ENCODE assay signal across 8 mouse cellular contexts in the genomic region with DNA sequence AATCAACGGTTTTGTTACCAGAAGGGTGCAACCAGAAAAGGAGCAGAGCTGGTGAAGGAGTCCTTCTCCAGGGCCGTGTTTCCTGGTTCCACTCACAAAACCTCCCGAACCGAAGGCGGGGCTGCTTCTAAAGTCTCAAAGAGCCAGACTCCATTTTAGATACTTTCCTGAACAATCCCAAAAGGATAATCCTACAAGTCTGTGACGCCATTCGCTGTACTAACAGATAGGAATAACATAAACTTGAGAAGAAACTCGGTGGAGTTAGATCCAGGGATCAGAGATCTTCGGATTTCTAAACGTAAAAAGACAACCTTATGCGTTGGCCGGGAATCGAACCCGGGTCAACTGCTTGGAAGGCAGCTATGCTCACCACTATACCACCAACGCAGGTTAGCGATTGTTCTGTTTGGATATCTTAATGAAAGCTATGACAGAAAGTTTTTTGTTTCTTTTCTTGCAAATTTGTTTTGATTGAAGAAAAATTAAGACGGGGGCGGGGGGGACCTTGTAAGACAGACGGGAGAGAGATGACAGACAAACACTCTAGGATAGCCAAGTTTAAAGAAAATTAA. TPM values are rescaled to one million over a fixed set of nuclear protein-coding genes. Genes with fewer than 3 reads are reported as not detected.
DNase-seq lines count a peak whose midpoint lies in the region; ATAC-seq and TF ChIP-seq lines count a peak whose summit lies in the region.

No protein-coding gene starts in this region.

- TF ChIP-seq POLR2A in lung, adult 2 months (IDR thresholded peaks at IDR 0.05; ENCODE audit: borderline replicate concordance, extremely low read depth, low read depth, low read length): no peak

- peak overlapping the region; percentile 77 for H3K9ac ChIP-seq in ES-E14 (ENCODE audit: insufficient read depth, low read depth, low read length, poor library complexity, severe bottlenecking)
- peak overlapping the region; percentile 62 for H3K9ac ChIP-seq in forebrain, embryonic 15.5 days (replicated peaks)
- H3K9ac ChIP-seq in neural tube, embryonic 15.5 days (replicated peaks): peak overlapping the region; percentile 70

- H3K4me2 ChIP-seq in forebrain, embryonic 15.5 days (replicated peaks): peak overlapping the region; percentile 49
- peak overlapping the region; percentile 98 for H3K4me2 ChIP-seq in neural tube, embryonic 15.5 days

- H3K36me3 ChIP-seq in ES-E14 (ENCODE audit: control insufficient read depth, insufficient read depth, low read length, poor library complexity, severe bottlenecking): no peaks in the 10 kb centered on the region
- H3K36me3 ChIP-seq in forebrain, embryonic 15.5 days: no peaks in the 10 kb centered on the region
- H3K36me3 ChIP-seq in neural tube, embryonic 15.5 days: no peaks in the 10 kb centered on the region

- H3K9me3 ChIP-seq in ES-E14 (ENCODE audit: control insufficient read depth, insufficient read depth, low read depth, low read length): no peaks in the 10 kb centered on the region
- no peaks in the 10 kb centered on the region for H3K9me3 ChIP-seq in forebrain, embryonic 15.5 days
- no peaks in the 10 kb centered on the region for H3K9me3 ChIP-seq in neural tube, embryonic 15.5 days (replicated peaks)

- in situ Hi-C loops in ES-E14 (cut with MboI; ENCODE audit: low sequenced_read_pairs in 2 of 2, unreplicated experiment in 2 of 2): no loop called here

- no peaks in the 10 kb centered on the region; a peak in 1 of 4 replicates for H3K4me1 ChIP-seq in ES-E14 (ENCODE audit: control insufficient read depth in 2 of 2, insufficient read depth in 2 of 2, low read length in 2 of 2, poor library complexity in 1 of 2)
- H3K4me1 ChIP-seq in forebrain, embryonic 15.5 days: peaks cover 12% of the 10 kb centered on the region; the same call in 1 of the 2 replicates
- H3K4me1 ChIP-seq in lung, adult 2 months (ENCODE audit: control insufficient read depth, insufficient read depth, low read length): no peaks in the 10 kb centered on the region; the same call in 1 of the 2 replicates
- H3K4me1 ChIP-seq in neural tube, embryonic 15.5 days: peaks cover 30% of the 10 kb centered on the region

- H3K4me3 ChIP-seq in ES-E14 (ENCODE audit: insufficient read depth in 1 of 2, low read depth in 1 of 2, low read length in 2 of 2, poor library complexity in 1 of 2, severe bottlenecking in 1 of 2): peak overlapping the region; percentile 77 to 83
- H3K4me3 ChIP-seq in forebrain, embryonic 15.5 days: peak overlapping the region; percentile 57
- H3K4me3 ChIP-seq in layer of hippocampus, adult 2 months: peak overlapping the region; percentile 82
- H3K4me3 ChIP-seq in lung, adult 2 months (replicated peaks; ENCODE audit: extremely low read depth, low read depth, low read length): peak overlapping the region; percentile 94
- peak overlapping the region; percentile 64 for H3K4me3 ChIP-seq in neural tube, embryonic 15.5 days (replicated peaks)

- H3K27ac ChIP-seq in ES-E14 (ENCODE audit: insufficient read depth, low read depth, low read length, poor library complexity, severe bottlenecking): peak overlapping the region; percentile 47
- peak overlapping the region; percentile 86 for H3K27ac ChIP-seq in forebrain, embryonic 15.5 days (replicated peaks)
- H3K27ac ChIP-seq in layer of hippocampus, adult 2 months: peak overlapping the region; percentile 94
- H3K27ac ChIP-seq in neural tube, embryonic 15.5 days (replicated peaks): peak overlapping the region; percentile 93

- under 1% methylated on average over 19 of the region's 19 CpGs for WGBS in forebrain, embryonic 15.5 days
- under 1% methylated on average over 19 of the region's 19 CpGs for WGBS in lung, adult 2 months
- 0% methylated on average over 19 of the region's 19 CpGs for WGBS in neural tube, embryonic 15.5 days

- peak; percentile 82 for ATAC-seq in forebrain, embryonic 15.5 days (replicated peaks)
- ATAC-seq in neural tube, embryonic 15.5 days (ENCODE audit: low FRiP score): peak; percentile 87

- DNase-seq in ES-E14 (ENCODE audit: low read depth, low spot score): peak; percentile 76
- peak; percentile 81 for DNase-seq in cerebellum, adult 11-12 months
- peak; percentile 53 for DNase-seq in heart, postnatal 25 days (ENCODE audit: low spot score)
- peak; percentile 89 to 92 for DNase-seq in layer of hippocampus, adult 2 months (ENCODE audit: low spot score in 2 of 2)
- peak; percentile 85 for DNase-seq in lung, adult 2 months
- DNase-seq in testis, postnatal 10 days (ENCODE audit: low spot score): peak; percentile 88

- no peak for TF ChIP-seq CTCF in layer of hippocampus, adult 2 months (conservative IDR thresholded peaks at IDR 0.05)
- TF ChIP-seq CTCF in lung, adult 2 months (IDR thresholded peaks at IDR 0.05; ENCODE audit: insufficient read depth, low read length): no peak

- H3K27me3 ChIP-seq in forebrain, embryonic 15.5 days: no peaks in the 10 kb centered on the region
- H3K27me3 ChIP-seq in neural tube, embryonic 15.5 days (replicated peaks): no peaks in the 10 kb centered on the region

- intact Hi-C loops in heart, postnatal 25 days (cut with DNase I): loop anchor here (5.0 to 10.0 kb wide), 2 partner anchors 84 to 223 kb away; no protein-coding TSS in a partner anchor

TF ChIP-seq in ES-E14, 5 proteins besides CTCF, POLR2A, EP300 and RAD21:
- TF ChIP-seq MAFK (IDR thresholded peaks at IDR 0.05; ENCODE audit: insufficient read depth, low read depth, low read length) (peak; percentile 94), ZC3H11A (IDR thresholded peaks at IDR 0.05; ENCODE audit: borderline replicate concordance, low read depth, low read length) (no peak)

RNA-seq across cellular contexts. Expression of a gene that starts 24.2 kb away (rescaled TPM):
- 1.0 and 1.2 TPM in 2 replicates for total RNA-seq in ES-E14 (2012; rRNA removed)
- 0.43 and 0.82 TPM in 2 replicates for polyA plus RNA-seq in forebrain, embryonic 15.5 days (2015; fragmentation: Nextera tagmentation; extraction: Ambion mirVana)
- 100 to 1,000 TPM; 266 to 290 TPM for total RNA-seq in heart, postnatal 25 days (2021)
- total RNA-seq in layer of hippocampus, adult 2 months (2021): under 1 TPM in 1 of 2 experiments, not detected in 1; 0.23 TPM
- 4.6 and 13.8 TPM in 2 replicates for polyA plus RNA-seq in lung, adult 2 months (2012; rRNA removed)
- polyA plus RNA-seq in neural tube, embryonic 15.5 days (2015; fragmentation: Nextera tagmentation; extraction: Ambion mirVana): 2.4 and 3.0 TPM in 2 replicates

RNA-seq across cellular contexts. Expression of a gene that starts 48.7 kb away (rescaled TPM):
- not detected in 2 replicates for total RNA-seq in ES-E14 (2012; rRNA removed)
- polyA plus RNA-seq in forebrain, embryonic 15.5 days (2015; fragmentation: Nextera tagmentation; extraction: Ambion mirVana): not detected in 2 replicates
- total RNA-seq in heart, postnatal 25 days (2021): not detected
- total RNA-seq in layer of hippocampus, adult 2 months (2021): not detected
- polyA plus RNA-seq in lung, adult 2 months (2012; rRNA removed): not detected in 2 replicates
- not detected in 2 replicates for polyA plus RNA-seq in neural tube, embryonic 15.5 days (2015; fragmentation: Nextera tagmentation; extraction: Ambion mirVana)

RNA-seq across cellular contexts. Expression of a gene that starts 57.0 kb away (rescaled TPM):
- total RNA-seq in ES-E14 (2012; rRNA removed): 128 and 161 TPM in 2 replicates
- 68.4 and 69.3 TPM in 2 replicates for polyA plus RNA-seq in forebrain, embryonic 15.5 days (2015; fragmentation: Nextera tagmentation; extraction: Ambion mirVana)
- total RNA-seq in heart, postnatal 25 days (2021): 100 to 1,000 TPM; 341 to 607 TPM
- total RNA-seq in layer of hippocampus, adult 2 months (2021): 10 to 100 TPM; 22.6 to 36.4 TPM
- 687 and 806 TPM in 2 replicates for polyA plus RNA-seq in lung, adult 2 months (2012; rRNA removed)
- polyA plus RNA-seq in neural tube, embryonic 15.5 days (2015; fragmentation: Nextera tagmentation; extraction: Ambion mirVana): 52.5 and 72.5 TPM in 2 replicates

Comparison
In these comparisons a context has a peak if more than half of its experiments do, and no peak if none do; other contexts are left out.
1. Peak in every context shown above with its lines: DNase-seq, ATAC-seq, H3K4me3 ChIP-seq and H3K27ac ChIP-seq.
2. RNA of a gene that starts 24.2 kb away (total RNA-seq): 266 to 290 TPM in heart, postnatal 25 days; 1.0 to 1.2 TPM in ES-E14 and 0.23 TPM in layer of hippocampus, adult 2 months; every median in the first group is over 100 times any median in the second.